Mouse (Mus musculus): Measurements from ENCODE around the gene Npepps. TPM values are rescaled to one million over a fixed set of nuclear protein-coding genes. Genes with fewer than 3 reads are reported as not detected.
"Not testable (repeated sequence)": the region's sequence is repeated elsewhere in the genome, so short reads cannot be mapped to it uniquely, and the experiment has no call there.

Npepps gene
- polyA plus RNA-seq, 1 experiment from 2014 or later, result 122 TPM

GRCm38 (mm10) chr11:97275349-97275748, 5.1 kb downstream of the Npepps start:
- ATAC-seq (replicated peaks; ENCODE audit: low FRiP score) (no peak), DNase-seq (ENCODE audit: low spot score) (no peak)
- 97% methylated on average over 2 of the region's 2 CpGs for WGBS
- Histone ChIP-seq H3K4me1 (replicated peaks; ENCODE audit: control insufficient read depth, insufficient read depth, low read length) (peaks cover 6% of the 10 kb centered on the region; the same call in 1 of the 2 replicates), H3K27me3 (ENCODE audit: control insufficient read depth, insufficient read depth, low read length) (no peaks in the 10 kb centered on the region), H3K9ac (ENCODE audit: low read length) (no peak overlapping the region), H3K9me3 (ENCODE audit: control insufficient read depth, low read length) (no peaks in the 10 kb centered on the region; the same call in 1 of the 2 replicates), H3K27ac (ENCODE audit: low read depth, low read length) (no peak overlapping the region), H3K4me3 (ENCODE audit: low read depth, low read length) (no peak overlapping the region), H3K4me2 (ENCODE audit: low read depth, low read length, severe bottlenecking) (no peak overlapping the region), H3K36me3 (ENCODE audit: control insufficient read depth, insufficient read depth, low read length) (no peaks in the 10 kb centered on the region)

- ATAC-seq (replicated peaks; ENCODE audit: low FRiP score); H3K4me3 ChIP-seq (ENCODE audit: low read depth, low read length); H3K9ac ChIP-seq (ENCODE audit: low read length); H3K4me1 ChIP-seq (replicated peaks; ENCODE audit: control insufficient read depth, insufficient read depth, low read length); H3K27ac ChIP-seq (ENCODE audit: low read depth, low read length); H3K4me2 ChIP-seq (ENCODE audit: low read depth, low read length, severe bottlenecking); H3K36me3 ChIP-seq (ENCODE audit: control insufficient read depth, insufficient read depth, low read length); DNase-seq (ENCODE audit: low spot score); H3K27me3 ChIP-seq (ENCODE audit: control insufficient read depth, insufficient read depth, low read length); H3K9me3 ChIP-seq (ENCODE audit: control insufficient read depth, low read length): not testable (repeated sequence)
- WGBS, result 94% methylated on average over 6 of the region's 6 CpGs
Measured at GRCm38 (mm10) chr11:97274947-97275346, 5.5 kb downstream of the Npepps start.

DNA sequence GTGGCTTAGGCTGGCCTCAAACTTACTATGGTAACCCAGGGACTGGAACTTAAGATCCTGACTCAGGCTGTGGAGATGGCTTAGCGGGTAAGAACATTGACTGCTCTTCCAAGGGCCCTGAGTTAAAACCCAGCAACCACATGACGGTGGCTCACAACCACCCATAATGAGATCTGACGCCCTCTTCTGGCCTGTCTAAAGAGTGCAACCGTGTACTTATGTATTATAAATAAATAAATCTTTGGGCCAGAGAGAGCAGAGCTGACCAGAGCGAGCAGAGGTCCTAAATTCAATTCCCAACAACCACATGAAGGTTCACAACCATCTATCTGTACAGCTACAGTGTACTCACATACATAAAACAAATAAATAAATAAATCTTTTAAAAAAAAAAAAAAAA, 6.8 kb downstream of the Npepps start:
- no peak overlapping the region for H3K9ac ChIP-seq (ENCODE audit: low read length)
- H3K4me3 ChIP-seq (ENCODE audit: low read depth, low read length), result no peak overlapping the region
- H3K27ac ChIP-seq (ENCODE audit: low read depth, low read length), result no peak overlapping the region
- WGBS, result 81% methylated on average over 5 of the region's 5 CpGs
- ATAC-seq (replicated peaks; ENCODE audit: low FRiP score), result no peak
- H3K9me3 ChIP-seq (ENCODE audit: control insufficient read depth, low read length), result no peaks in the 10 kb centered on the region; the same call in 1 of the 2 replicates
- no peak overlapping the region for H3K4me2 ChIP-seq (ENCODE audit: low read depth, low read length, severe bottlenecking)
- no peaks in the 10 kb centered on the region for H3K27me3 ChIP-seq (ENCODE audit: control insufficient read depth, insufficient read depth, low read length)
- no peaks in the 10 kb centered on the region for H3K36me3 ChIP-seq (ENCODE audit: control insufficient read depth, insufficient read depth, low read length)
- DNase-seq (ENCODE audit: low spot score), result no peak
- peaks cover 4% of the 10 kb centered on the region; the same call in 1 of the 2 replicates for H3K4me1 ChIP-seq (replicated peaks; ENCODE audit: control insufficient read depth, insufficient read depth, low read length)

GRCm38 (mm10) chr11:97272835-97273234, 7.6 kb downstream of the Npepps start:
- H3K9ac ChIP-seq (ENCODE audit: low read length), result no peak overlapping the region
- H3K9me3 ChIP-seq (ENCODE audit: control insufficient read depth, low read length), result no peaks in the 10 kb centered on the region; the same call in 1 of the 2 replicates
- H3K4me2 ChIP-seq (ENCODE audit: low read depth, low read length, severe bottlenecking), result no peak overlapping the region
- H3K4me1 ChIP-seq (replicated peaks; ENCODE audit: control insufficient read depth, insufficient read depth, low read length), result no peaks in the 10 kb centered on the region
- no peak overlapping the region for H3K27ac ChIP-seq (ENCODE audit: low read depth, low read length)
- no peaks in the 10 kb centered on the region for H3K36me3 ChIP-seq (ENCODE audit: control insufficient read depth, insufficient read depth, low read length)
- DNase-seq (ENCODE audit: low spot score) (no peak), ATAC-seq (replicated peaks; ENCODE audit: low FRiP score) (no peak)
- no peak overlapping the region for H3K4me3 ChIP-seq (ENCODE audit: low read depth, low read length)
- WGBS, result 97% methylated on average over 4 of the region's 4 CpGs
- no peaks in the 10 kb centered on the region for H3K27me3 ChIP-seq (ENCODE audit: control insufficient read depth, insufficient read depth, low read length)

GRCm38 (mm10) chr11:97270004-97270403, 10.4 kb downstream of the Npepps start:
- not testable (repeated sequence) for H3K4me3 ChIP-seq (ENCODE audit: low read depth, low read length); H3K27me3 ChIP-seq (ENCODE audit: control insufficient read depth, insufficient read depth, low read length); H3K4me1 ChIP-seq (replicated peaks; ENCODE audit: control insufficient read depth, insufficient read depth, low read length); H3K36me3 ChIP-seq (ENCODE audit: control insufficient read depth, insufficient read depth, low read length); H3K27ac ChIP-seq (ENCODE audit: low read depth, low read length); ATAC-seq (replicated peaks; ENCODE audit: low FRiP score); H3K9ac ChIP-seq (ENCODE audit: low read length); H3K4me2 ChIP-seq (ENCODE audit: low read depth, low read length, severe bottlenecking); DNase-seq (ENCODE audit: low spot score); H3K9me3 ChIP-seq (ENCODE audit: control insufficient read depth, low read length)
- 84% methylated on average over 2 of the region's 2 CpGs for WGBS

DNA sequence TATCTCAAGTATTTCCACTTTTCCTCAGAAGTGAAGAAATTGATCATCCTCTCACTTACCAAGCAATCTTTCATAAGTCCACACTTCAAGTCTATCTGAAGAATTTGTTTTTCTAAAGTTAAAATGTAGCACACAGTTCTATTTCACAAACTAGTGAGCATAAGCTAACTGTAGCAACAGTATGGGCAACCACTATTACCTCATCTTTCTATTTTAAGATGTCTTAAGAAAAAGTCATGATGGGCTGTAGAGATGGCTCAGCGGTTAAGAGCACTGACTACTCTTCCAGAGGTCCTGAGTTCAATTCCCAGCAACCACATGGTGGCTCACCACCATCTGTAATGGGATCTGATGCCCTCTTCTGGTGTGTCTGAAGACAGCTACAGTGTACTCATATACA, 13.9 kb downstream of the Npepps start:
- not testable (repeated sequence) for H3K9me3 ChIP-seq (ENCODE audit: control insufficient read depth, low read length); H3K27ac ChIP-seq (ENCODE audit: low read depth, low read length); H3K4me2 ChIP-seq (ENCODE audit: low read depth, low read length, severe bottlenecking); H3K27me3 ChIP-seq (ENCODE audit: control insufficient read depth, insufficient read depth, low read length); H3K36me3 ChIP-seq (ENCODE audit: control insufficient read depth, insufficient read depth, low read length); DNase-seq (ENCODE audit: low spot score); H3K4me1 ChIP-seq (replicated peaks; ENCODE audit: control insufficient read depth, insufficient read depth, low read length); H3K4me3 ChIP-seq (ENCODE audit: low read depth, low read length); H3K9ac ChIP-seq (ENCODE audit: low read length); ATAC-seq (replicated peaks; ENCODE audit: low FRiP score)
- whole genome bisulfite sequencing, result 100% methylated on average over 1 of the region's 1 CpGs

GRCm38 (mm10) chr11:97249649-97250048, 30.8 kb downstream of the Npepps start:
- not testable (repeated sequence) for DNase-seq (ENCODE audit: low spot score); H3K27ac ChIP-seq (ENCODE audit: low read depth, low read length); H3K4me3 ChIP-seq (ENCODE audit: low read depth, low read length); H3K4me2 ChIP-seq (ENCODE audit: low read depth, low read length, severe bottlenecking); H3K4me1 ChIP-seq (replicated peaks; ENCODE audit: control insufficient read depth, insufficient read depth, low read length); H3K36me3 ChIP-seq (ENCODE audit: control insufficient read depth, insufficient read depth, low read length); H3K27me3 ChIP-seq (ENCODE audit: control insufficient read depth, insufficient read depth, low read length); ATAC-seq (replicated peaks; ENCODE audit: low FRiP score); H3K9me3 ChIP-seq (ENCODE audit: control insufficient read depth, low read length); H3K9ac ChIP-seq (ENCODE audit: low read length)
- WGBS, result 85% methylated on average over 1 of the region's 1 CpGs

DNA sequence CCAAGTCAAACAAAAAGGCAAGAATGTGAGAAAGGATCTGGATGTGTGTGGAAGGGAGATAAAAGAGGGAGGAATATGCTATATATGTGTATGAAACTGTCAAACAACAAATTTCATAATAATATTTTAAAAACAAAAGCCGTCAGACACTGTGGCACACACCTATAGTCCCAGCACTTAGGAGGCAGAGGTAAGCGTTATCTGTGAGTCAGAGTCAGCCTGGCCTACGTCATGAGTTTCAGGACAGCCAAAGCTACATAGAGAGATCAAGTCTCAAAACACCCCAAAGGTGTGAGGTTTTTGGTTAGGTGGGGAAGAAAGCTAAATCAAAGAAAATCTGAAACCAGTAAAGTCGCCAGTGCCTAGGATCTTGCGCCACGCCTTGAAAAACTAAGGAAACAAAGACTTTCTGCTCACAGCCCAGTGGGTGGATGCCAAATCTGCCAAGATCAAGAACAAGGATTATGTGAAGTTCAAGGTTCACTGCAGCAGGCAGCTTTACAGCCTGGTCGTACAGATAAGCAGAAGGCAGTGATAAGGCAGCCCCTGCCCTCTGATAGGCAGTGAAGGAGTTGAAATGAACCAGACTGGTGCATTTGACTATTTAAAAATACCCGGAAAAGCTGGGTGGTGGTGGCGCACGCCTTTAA, 33.8 kb downstream of the Npepps start:
- H3K27ac ChIP-seq (ENCODE audit: low read depth, low read length), result no peak overlapping the region
- H3K4me1 ChIP-seq (replicated peaks; ENCODE audit: control insufficient read depth, insufficient read depth, low read length), result no peaks in the 10 kb centered on the region
- H3K9ac ChIP-seq (ENCODE audit: low read length), result no peak overlapping the region
- WGBS, result 94% methylated on average over 10 of the region's 10 CpGs
- ATAC-seq (replicated peaks; ENCODE audit: low FRiP score) (no peak), DNase-seq (ENCODE audit: low spot score) (no peak)
- H3K9me3 ChIP-seq (ENCODE audit: control insufficient read depth, low read length), result no peaks in the 10 kb centered on the region
- no peaks in the 10 kb centered on the region; the same call in 1 of the 2 replicates for H3K36me3 ChIP-seq (ENCODE audit: control insufficient read depth, insufficient read depth, low read length)
- no peaks in the 10 kb centered on the region for H3K27me3 ChIP-seq (ENCODE audit: control insufficient read depth, insufficient read depth, low read length)
- no peak overlapping the region for H3K4me3 ChIP-seq (ENCODE audit: low read depth, low read length)
- H3K4me2 ChIP-seq (ENCODE audit: low read depth, low read length, severe bottlenecking), result no peak overlapping the region

- DNase-seq (ENCODE audit: low spot score), result no peak
- ATAC-seq (replicated peaks; ENCODE audit: low FRiP score), result no peak
- no peak overlapping the region for H3K9ac ChIP-seq (ENCODE audit: low read length)
- no peaks in the 10 kb centered on the region for H3K9me3 ChIP-seq (ENCODE audit: control insufficient read depth, low read length)
- H3K4me1 ChIP-seq (replicated peaks; ENCODE audit: control insufficient read depth, insufficient read depth, low read length), result no peaks in the 10 kb centered on the region
- H3K4me3 ChIP-seq (ENCODE audit: low read depth, low read length), result no peak overlapping the region
- peaks cover 3% of the 10 kb centered on the region; the same call in 1 of the 2 replicates for H3K36me3 ChIP-seq (ENCODE audit: control insufficient read depth, insufficient read depth, low read length)
- no peaks in the 10 kb centered on the region for H3K27me3 ChIP-seq (ENCODE audit: control insufficient read depth, insufficient read depth, low read length)
- H3K4me2 ChIP-seq (ENCODE audit: low read depth, low read length, severe bottlenecking), result no peak overlapping the region
- H3K27ac ChIP-seq (ENCODE audit: low read depth, low read length), result no peak overlapping the region
- 96% methylated on average over 7 of the region's 7 CpGs for WGBS
Measured at GRCm38 (mm10) chr11:97241321-97241720, 39.1 kb downstream of the Npepps start.
